8 mouse cellular contexts compared by ENCODE assay signal in the genomic region with DNA sequence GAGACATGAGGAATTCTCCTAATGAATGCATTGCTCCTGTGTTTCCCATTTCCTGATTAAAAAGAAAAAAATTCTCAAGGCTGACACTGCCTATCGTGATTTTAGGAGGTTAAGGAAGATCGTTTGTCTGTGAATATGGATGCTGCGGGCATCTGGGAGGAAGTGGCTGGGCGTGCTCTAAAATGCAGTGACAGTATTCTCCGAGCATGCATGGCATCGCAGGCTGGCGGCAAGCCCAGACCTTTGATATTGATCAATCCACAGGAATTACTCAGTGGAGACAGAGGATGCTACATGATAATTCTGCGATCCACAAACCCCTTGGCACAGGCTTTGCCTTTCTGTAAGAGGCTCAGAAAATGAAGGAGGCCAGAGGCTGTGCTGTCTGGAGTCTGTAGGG.
A peak's percentile ranks its signal among the peaks of the same experiment; 100 is the strongest.
DNase-seq lines count a peak whose midpoint lies in the region; ATAC-seq and TF ChIP-seq lines count a peak whose summit lies in the region.

No protein-coding gene starts in this region.

- no peak for DNase-seq in heart, postnatal 25 days (ENCODE audit: low spot score)
- no peak for DNase-seq in Patski (ENCODE audit: low read depth, low spot score)
- DNase-seq in layer of hippocampus, postnatal 36 days, result peak; percentile 37 to 49
- DNase-seq in retina, embryonic 14.5 days (ENCODE audit: low spot score), result peak; percentile 48
- DNase-seq in spleen, adult 18-20 months, result no peak

- no peaks in the 10 kb centered on the region for H3K27me3 ChIP-seq in heart, embryonic 12.5 days (replicated peaks)
- H3K27me3 ChIP-seq in Patski, result no peaks in the 10 kb centered on the region
- no peaks in the 10 kb centered on the region for H3K27me3 ChIP-seq in forebrain, embryonic 16.5 days (replicated peaks; ENCODE audit: control insufficient read depth, insufficient read depth, low read length)

- H3K27ac ChIP-seq in heart, embryonic 12.5 days (ENCODE audit: poor library complexity, severe bottlenecking), result no peak overlapping the region
- peak overlapping the region; percentile 95 for H3K27ac ChIP-seq in forebrain, embryonic 16.5 days (ENCODE audit: low read length)

- no peak overlapping the region for H3K4me3 ChIP-seq in heart, embryonic 12.5 days
- H3K4me3 ChIP-seq in forebrain, embryonic 16.5 days (replicated peaks; ENCODE audit: low read length), result no peak overlapping the region

- peaks cover 46% of the 10 kb centered on the region for H3K4me1 ChIP-seq in heart, embryonic 12.5 days (replicated peaks)
- peaks cover 44% of the 10 kb centered on the region for H3K4me1 ChIP-seq in forebrain, embryonic 16.5 days (replicated peaks; ENCODE audit: control insufficient read depth, insufficient read depth, low read length)

- no peak for ATAC-seq in heart, embryonic 12.5 days (ENCODE audit: insufficient number of reproducible peaks, low FRiP score)
- peak; percentile 67 for ATAC-seq in Patski
- ATAC-seq in forebrain, embryonic 16.5 days, result peak; percentile 43
- ATAC-seq in megakaryocyte progenitor cell, adult 5-6 weeks (replicated peaks; ENCODE audit: poor library complexity), result no peak

- H3K4me2 ChIP-seq in heart, embryonic 12.5 days, result peak overlapping the region; percentile 53; the same call in 1 of the 2 replicates
- peak overlapping the region; percentile 29 for H3K4me2 ChIP-seq in forebrain, embryonic 16.5 days (ENCODE audit: low read length)

- H3K9ac ChIP-seq in heart, embryonic 12.5 days, result no peak overlapping the region
- H3K9ac ChIP-seq in forebrain, embryonic 16.5 days (replicated peaks; ENCODE audit: low read depth, low read length), result peak overlapping the region; percentile 41

- in situ Hi-C loops in Patski (cut with MboI; ENCODE audit: low pct_unique_long_range_greater_than_20kb), result no loop called here

- WGBS in heart, embryonic 12.5 days, result 26% methylated on average over 8 of the region's 8 CpGs
- WGBS in forebrain, embryonic 16.5 days, result 2% methylated on average over 8 of the region's 8 CpGs

- no peaks in the 10 kb centered on the region for H3K36me3 ChIP-seq in heart, embryonic 12.5 days
- no peaks in the 10 kb centered on the region for H3K36me3 ChIP-seq in forebrain, embryonic 16.5 days (ENCODE audit: control insufficient read depth, insufficient read depth)

- CTCF ChIA-PET in Patski (lab: Charles Lee), result interaction anchor here (1.3 to 1.8 kb wide), 2 partner anchors 28 to 75 kb away, joined by 3 to 5 read pairs; no protein-coding TSS in a partner anchor

- intact Hi-C loops in heart, postnatal 25 days (cut with DNase I), result no loop called here

- no peaks in the 10 kb centered on the region for H3K9me3 ChIP-seq in heart, embryonic 12.5 days (replicated peaks)
- H3K9me3 ChIP-seq in forebrain, embryonic 16.5 days (ENCODE audit: control insufficient read depth, low read length), result no peaks in the 10 kb centered on the region

- no peak for TF ChIP-seq CTCF in Patski (IDR thresholded peaks at IDR 0.05)

- POLR2A ChIA-PET in Patski (lab: Charles Lee), result interaction anchor here (0.7 to 1.3 kb wide), 5 partner anchors 14 to 90 kb away, joined by 3 to 8 read pairs (median 4); no protein-coding TSS in a partner anchor

Comparison
In these comparisons a context has a peak if more than half of its experiments do, and no peak if none do; other contexts are left out.
1. ATAC-seq: peak in Patski (single experiment) and forebrain, embryonic 16.5 days (single experiment); none in heart, embryonic 12.5 days (single experiment) and megakaryocyte progenitor cell, adult 5-6 weeks (single experiment).
2. DNase-seq: peak in layer of hippocampus, postnatal 36 days (2 of 2) and retina, embryonic 14.5 days (single experiment); none in heart, postnatal 25 days (single experiment), Patski (single experiment) and spleen, adult 18-20 months (0 of 2).